Mouse (Mus musculus): Measurements from ENCODE around the gene Trim67.

The Trim67 gene

DNA sequence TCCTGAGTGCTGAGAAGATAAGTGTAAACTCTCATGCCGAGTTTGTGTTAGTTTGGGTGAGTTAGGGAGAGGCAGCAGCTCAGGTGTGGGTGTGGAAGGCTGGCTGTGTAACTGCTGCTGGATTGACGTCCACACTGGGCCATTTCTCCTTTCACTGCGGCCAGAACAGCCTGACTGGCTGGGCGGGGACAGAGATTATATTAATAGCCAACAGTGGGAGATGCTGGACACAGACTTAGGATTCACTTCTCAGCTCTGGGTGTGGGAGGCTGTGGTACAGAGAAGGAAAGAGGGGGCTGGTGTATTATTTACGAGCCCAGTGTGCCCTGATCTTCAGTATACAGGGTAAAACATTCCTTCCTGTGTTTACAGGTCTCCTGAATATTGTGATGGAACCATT lies 85.2 kb downstream of the Trim67 start:
- no peak for DNase-seq (ENCODE audit: low spot score)

DNA sequence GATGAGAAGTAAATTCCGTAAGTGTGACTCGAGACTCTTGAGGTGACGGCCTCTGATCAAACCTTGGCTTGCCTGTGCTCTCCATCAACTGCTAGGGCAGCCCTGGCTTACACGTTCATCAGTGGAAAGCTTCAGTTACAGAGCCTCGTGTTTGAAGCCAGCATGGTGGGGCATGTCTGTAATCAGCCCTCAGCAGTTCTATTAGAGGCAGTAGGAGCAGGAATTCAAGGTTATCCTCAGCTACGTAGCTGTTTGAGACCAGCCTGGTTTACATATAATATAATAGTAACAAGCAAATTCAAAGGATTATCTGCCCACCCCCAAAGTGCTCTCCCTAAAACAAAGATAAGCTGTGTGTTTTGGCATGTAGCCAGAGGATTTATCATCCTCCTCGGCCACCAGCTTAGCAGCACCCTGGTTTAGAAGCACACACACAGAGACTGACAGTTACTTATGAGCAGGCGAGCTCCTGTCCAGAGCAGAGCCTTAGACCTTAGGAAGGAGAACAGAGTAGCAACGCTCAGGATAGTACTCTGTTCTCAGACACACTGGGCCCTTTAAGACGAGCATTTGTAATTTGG lies 86.1 kb downstream of the Trim67 start:
- no peak for DNase-seq (ENCODE audit: low spot score)

Data from urinary bladder, postnatal 25 days (tissue).